Mouse (Mus musculus): ENCODE results near the gene Polr3g. TPM values are rescaled to one million over a fixed set of nuclear protein-coding genes. Genes with fewer than 3 reads are reported as not detected.
A peak's percentile ranks its signal among the peaks of the same experiment; 100 is the strongest.
"Not testable (repeated sequence)": the region's sequence is repeated elsewhere in the genome, so short reads cannot be mapped to it uniquely, and the experiment has no call there.

Polr3g gene
- total RNA-seq, 2 experiments from 2014 or later: 5.0 to 6.9 TPM

- no peak for DNase-seq
These were observed 21.2 kb downstream of the Polr3g start for GRCm38 (mm10) chr13:81689587-81689986.

GRCm38 (mm10) chr13:81684884-81685283, 25.9 kb downstream of the Polr3g start:
- DNase-seq: no peak

- DNase-seq: no peak
These were observed 26.6 kb downstream of the Polr3g start for GRCm38 (mm10) chr13:81684258-81684657.

GRCm38 (mm10) chr13:81683107-81683506, 27.7 kb downstream of the Polr3g start:
- DNase-seq: no peak

- DNase-seq: peak; percentile 11
These were observed 35.5 kb downstream of the Polr3g start for GRCm38 (mm10) chr13:81675333-81675732.

GRCm38 (mm10) chr13:81667713-81668112, 43.1 kb downstream of the Polr3g start:
- no peak for DNase-seq

GRCm38 (mm10) chr13:81664331-81664698, 46.5 kb downstream of the Polr3g start:
- peak; percentile 26 for DNase-seq

- DNase-seq: no peak
These were observed 47.1 kb downstream of the Polr3g start for GRCm38 (mm10) chr13:81663566-81664330.

GRCm38 (mm10) chr13:81658053-81658752, 52.6 kb downstream of the Polr3g start:
- DNase-seq: no peak

- peak; percentile 97 for DNase-seq
These were observed 53.3 kb downstream of the Polr3g start, which contains the start of gene Lysmd3 for GRCm38 (mm10) chr13:81657351-81658052. TSS of gene Lysmd3 (plus strand) at chr13:81657663.

- no peak for DNase-seq
These were observed 53.8 kb downstream of the Polr3g start for GRCm38 (mm10) chr13:81657008-81657350.

GRCm38 (mm10) chr13:81656091-81656850, 54.5 kb downstream of the Polr3g start:
- DNase-seq: peak; percentile 46

- DNase-seq: not testable (repeated sequence)
These were observed 60.4 kb downstream of the Polr3g start for GRCm38 (mm10) chr13:81650382-81650781.

- DNase-seq: no peak
These were observed 64.5 kb downstream of the Polr3g start for GRCm38 (mm10) chr13:81646348-81646747.

GRCm38 (mm10) chr13:81644047-81644565, 66.7 kb downstream of the Polr3g start:
- no peak for DNase-seq

- DNase-seq: no peak
These were observed 68.2 kb downstream of the Polr3g start for GRCm38 (mm10) chr13:81642491-81643149.

GRCm38 (mm10) chr13:81641289-81642045, 69.3 kb downstream of the Polr3g start:
- peak; percentile 63 for DNase-seq

- DNase-seq: no peak
These were observed 69.9 kb downstream of the Polr3g start for GRCm38 (mm10) chr13:81640881-81641280.

- no peak for DNase-seq
These were observed 71.2 kb downstream of the Polr3g start for GRCm38 (mm10) chr13:81639624-81640023.

- peak; percentile 87 for DNase-seq
These were observed 77.9 kb downstream of the Polr3g start, which contains the start of gene Adgrv1 for GRCm38 (mm10) chr13:81632720-81633415. TSS of gene Adgrv1 (minus strand) at chr13:81633154.

All from adrenal gland, postnatal 10 days (tissue).